Mouse (Mus musculus) thymus, postnatal 14 days (tissue): ENCODE results near the gene Olfr522.

Source experiments
- DNase-seq: peaks from one replicate; pipeline ENCODE4 v3.0.0; 2021

Olfr522 gene

DNA sequence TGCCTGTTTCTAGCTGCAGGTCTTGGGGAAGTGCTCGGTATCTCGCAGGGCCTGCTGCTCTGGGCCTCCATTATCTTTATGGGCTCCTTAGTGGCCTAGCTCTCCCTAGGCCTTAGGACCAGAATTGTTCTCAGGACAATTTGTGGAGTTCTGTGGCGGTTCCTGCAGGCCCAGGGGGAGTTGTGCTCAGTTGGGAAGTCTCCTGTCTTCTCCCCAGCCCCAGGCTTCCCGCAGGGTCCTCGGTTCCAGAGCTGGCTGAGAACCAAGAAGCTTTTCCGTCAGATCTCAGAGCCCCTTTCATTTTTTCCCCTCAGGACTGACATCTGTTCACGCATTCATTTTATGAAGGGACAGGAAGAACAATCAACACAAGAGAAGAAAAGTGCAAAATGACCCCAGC, at the start of gene Olfr522:
Olfr522 (minus strand) TSS at position 101 of the 400 bp plus-strand sequence.
- no peak for DNase-seq

DNA sequence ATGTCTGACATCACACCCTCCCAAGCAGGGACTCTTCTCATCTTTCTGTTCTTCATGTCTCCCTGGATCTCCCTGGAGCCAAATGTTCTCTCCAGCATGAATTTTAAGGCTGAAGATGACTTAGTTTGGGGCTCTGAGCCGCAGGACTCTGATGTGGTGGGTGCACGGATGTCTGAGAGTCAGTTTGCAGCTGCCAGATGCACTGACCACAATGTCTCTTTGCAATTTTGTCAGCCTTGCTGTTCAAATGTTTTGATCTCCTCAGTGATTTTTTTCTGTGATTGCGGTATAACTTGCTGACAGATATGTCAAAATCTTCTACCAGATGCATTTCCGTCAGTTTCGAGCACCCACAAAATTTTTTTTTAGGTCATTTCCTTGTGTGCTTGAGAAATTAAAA, 49.3 kb upstream of the Olfr522 start:
- DNase-seq = peak; percentile 12

DNA sequence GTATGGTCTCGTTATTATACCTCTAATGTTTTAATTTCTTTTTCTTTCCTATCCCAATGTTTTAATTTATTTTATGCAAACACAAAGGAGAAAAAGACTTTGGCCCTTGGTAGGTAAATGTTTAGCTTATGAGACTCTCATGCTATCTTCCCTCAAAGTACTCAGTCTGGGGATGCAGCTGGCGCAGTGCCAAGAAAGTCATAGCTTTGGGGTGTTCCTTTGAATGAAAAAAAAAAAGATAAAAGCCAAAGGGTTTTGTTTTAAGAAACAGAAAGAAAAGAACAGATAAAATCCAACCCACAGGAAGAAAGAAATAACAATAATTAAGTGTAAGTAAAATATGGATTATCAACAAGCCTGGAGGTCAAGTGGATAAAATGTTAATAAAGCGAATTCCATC, 44.1 kb upstream of the Olfr522 start:
- peak; percentile 56 for DNase-seq

DNA sequence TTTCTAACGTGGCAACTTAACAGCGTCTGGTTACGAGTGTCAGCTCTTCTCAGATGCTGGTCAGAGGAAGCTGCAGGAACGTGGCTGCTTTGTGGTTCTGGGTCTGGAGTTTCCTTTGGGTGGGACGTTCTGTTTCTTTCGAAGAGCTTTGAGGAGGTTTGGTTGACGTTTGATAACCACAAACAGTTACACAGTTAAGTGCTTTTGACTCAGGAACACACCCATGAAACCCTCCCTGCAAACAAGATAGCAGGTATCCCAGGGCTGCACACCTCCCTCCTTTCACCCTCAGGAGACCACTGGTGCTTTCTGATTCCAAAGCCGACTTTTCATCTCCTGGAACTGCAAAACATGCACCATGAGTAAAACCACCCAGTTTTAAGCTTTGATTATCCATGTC, 43.6 kb upstream of the Olfr522 start:
- peak; percentile 23 for DNase-seq

DNA sequence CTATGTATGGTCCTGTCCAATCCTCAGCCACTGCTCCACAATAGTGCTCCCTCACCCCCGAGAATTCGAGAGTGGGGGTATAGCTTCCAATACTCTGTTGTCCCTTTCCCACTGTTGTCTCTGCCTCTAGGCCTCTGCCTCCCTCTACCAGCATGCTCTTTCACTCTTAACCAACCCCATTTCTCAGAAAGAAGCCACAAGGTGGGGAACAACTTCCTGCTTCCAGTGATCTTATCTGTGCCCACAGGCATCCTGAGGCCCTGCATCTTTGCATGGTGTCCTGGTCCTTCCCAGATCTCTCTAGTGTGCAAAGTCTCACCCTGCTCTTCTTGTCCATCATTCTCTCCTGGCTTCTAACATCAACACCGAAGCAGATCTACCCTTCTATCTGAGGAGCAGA, 42.3 kb upstream of the Olfr522 start:
- peak; percentile 21 for DNase-seq

DNA sequence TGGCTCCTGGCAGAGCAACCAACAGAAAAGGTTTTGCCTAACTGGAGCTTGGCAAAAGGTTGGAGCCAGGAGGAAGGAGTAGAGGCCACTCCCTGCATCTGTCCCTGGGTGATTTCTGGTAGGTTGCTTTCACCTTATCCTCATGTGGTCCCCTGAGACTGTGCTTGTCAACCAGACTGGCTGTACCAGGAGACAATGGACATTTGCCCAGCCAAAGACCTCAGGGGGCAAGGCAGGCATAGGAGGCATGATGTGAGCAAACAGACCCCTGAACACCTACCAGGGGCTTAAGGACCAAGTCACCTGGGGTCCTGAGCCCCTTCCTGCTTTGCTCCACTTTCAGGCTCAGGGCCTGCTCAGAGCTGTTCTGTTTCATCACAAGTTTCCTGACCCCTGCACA, 41.3 kb upstream of the Olfr522 start, which contains the start of gene Olfr524:
Olfr524 (minus strand) TSS at position 101 of the 400 bp plus-strand sequence.
- DNase-seq = no peak

DNA sequence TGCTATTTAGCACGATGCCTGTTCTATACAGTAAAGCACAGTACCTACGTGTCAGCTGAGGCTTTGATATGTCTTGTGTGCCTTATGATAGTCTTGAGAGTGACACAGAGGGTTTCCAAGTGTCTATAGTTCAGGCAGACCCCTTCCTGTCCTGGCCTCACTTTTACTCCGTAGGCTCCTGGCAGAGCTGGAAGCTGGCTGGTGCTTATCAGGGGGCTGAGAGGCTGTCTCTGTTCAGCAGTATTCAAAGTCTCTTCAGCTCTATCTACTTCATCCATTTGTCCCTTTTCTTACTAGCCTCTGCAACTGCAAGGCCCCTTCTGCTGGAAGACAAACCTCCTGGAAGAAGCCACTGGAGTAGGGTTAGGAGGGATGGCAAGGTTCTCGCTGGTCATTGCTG, 36.5 kb upstream of the Olfr522 start:
- DNase-seq = no peak

DNA sequence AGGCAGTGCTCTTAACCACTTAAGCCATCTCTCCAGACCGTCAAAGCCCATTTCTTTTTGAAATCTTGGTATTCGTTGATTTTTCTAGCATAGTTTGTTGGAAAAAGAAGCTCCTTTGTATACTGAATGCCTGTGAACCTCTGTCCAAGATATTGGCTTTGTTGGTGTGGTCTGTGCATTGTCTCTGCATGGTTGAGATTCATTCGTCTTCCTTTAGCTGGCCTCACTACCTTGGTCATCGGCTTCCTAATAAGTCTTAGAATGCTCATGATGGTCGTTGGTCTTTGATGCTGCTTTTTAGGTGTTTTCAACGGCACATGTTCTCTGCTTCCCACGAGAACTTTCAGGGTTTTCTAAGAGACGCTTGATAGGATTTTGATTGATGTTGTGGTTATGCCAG, 31.4 kb upstream of the Olfr522 start:
- DNase-seq = no peak

DNA sequence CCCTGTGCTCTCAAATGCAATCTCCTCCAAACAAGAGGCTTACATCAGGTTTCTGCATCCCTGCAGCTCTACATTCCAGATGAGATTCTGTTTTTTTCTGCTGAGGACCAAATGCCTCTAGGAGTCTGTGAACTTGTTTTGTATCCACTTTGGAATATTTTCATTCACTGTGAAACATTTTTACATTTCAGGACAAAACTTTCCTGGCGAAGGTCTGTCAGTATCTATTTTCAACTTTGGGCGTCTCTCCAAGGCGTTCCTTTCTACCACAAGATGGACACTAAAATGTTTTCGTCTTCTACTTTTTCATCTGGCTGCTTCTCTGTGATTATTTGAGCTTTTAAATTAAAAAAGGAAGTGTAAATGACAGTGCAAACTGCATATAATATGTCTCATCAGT, 29.5 kb upstream of the Olfr522 start:
- no peak for DNase-seq

DNA sequence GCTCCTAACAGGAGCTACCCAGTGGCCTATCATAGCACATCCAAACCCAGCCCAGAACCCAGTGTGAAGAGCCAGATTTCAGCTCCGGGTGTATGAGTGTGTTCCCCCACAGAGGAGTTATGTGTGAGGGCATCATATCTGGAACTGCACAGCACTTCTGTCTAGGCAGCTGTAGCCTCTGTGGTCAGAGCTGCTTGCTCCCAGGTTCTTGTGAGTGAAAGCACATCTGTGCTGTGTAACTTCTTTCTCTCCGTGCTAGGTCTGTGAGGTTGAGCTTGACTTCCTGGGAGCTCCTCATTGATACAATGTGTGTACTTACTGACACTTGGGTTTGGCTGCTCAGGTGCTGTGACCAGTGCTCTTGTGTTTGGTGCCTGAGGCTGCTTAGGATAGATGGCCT, 28.3 kb upstream of the Olfr522 start:
- peak; percentile 18 for DNase-seq

DNA sequence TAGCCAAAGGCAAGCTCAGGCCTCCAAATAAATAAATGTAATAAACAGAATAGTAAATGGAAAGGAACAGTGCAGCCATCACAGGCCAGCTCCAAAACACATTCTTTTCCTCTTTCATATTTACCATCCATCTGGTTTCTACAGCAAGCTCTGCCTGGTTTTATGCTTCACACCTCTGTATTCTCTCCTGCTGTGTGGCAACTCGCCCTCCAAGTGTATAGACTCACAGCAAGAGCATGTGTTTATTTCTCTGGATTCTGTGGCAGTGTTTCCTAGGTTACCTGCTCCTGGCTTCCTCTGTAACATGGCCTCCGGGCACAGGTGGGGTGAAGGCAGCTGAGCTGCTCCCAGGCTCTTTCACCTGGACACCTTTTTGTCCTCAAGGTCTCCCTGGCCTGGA, 27.9 kb upstream of the Olfr522 start:
- no peak for DNase-seq

DNA sequence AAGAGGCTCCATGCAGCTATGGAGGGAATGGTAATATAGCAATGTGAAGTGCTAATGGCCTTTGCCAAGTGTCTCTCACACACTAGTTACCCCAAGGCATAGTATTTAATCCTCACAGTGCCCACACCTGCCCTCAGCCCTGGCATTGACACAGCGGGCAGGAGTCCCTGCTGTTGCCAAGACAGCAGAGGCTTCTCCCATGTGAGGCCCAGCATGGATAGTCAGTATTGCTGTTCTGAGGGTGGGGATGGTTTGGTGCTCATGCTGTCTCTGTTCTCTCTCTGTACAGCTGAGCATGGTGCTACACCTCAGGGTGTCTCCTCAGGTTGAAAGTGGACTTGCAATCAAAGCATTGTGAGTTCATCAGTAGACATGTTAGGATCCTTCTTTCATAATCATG, 25.9 kb upstream of the Olfr522 start:
- DNase-seq = no peak

DNA sequence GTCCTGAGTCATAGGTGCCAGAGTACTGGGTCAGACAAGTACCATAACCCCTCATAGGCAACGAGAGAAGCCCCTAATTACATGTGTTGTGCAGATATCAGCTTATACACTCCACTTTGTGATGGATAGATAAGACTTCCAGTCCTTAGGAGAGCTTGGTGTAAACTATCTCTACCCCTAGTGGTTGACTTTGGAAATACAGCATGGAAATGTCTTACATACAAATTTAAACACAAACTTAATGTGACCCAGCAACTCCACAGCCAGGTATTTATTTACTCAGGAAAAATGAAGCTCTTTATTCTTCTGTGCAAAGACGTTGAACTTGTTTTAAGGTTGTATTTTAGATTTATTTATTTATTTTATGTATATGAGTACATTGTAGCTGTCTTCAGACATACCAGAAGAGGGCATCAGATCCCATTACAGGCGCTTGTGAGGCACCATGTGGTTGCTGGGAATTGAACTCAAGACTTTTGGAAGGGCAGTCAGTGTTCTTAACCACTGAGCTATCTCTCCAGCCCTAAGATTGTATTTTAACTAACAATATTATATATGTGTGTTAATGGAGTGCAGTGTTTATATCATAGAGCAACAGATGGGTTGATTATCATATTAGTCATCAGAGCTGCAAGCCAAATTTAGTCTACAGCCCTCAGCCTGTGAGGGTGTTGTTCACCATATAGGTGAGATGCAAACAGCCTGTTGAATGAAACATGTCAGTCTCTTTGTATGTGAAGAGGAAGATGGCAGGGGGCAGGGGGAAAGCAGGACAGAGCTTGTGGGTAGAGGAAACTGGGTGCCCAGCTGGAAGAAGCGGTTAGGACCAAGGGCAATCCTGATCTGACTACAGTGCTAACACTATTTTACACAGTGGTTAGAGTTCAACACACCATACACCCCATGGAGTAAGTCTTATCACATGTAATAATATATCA, 24.1 kb upstream of the Olfr522 start:
- DNase-seq = no peak

DNA sequence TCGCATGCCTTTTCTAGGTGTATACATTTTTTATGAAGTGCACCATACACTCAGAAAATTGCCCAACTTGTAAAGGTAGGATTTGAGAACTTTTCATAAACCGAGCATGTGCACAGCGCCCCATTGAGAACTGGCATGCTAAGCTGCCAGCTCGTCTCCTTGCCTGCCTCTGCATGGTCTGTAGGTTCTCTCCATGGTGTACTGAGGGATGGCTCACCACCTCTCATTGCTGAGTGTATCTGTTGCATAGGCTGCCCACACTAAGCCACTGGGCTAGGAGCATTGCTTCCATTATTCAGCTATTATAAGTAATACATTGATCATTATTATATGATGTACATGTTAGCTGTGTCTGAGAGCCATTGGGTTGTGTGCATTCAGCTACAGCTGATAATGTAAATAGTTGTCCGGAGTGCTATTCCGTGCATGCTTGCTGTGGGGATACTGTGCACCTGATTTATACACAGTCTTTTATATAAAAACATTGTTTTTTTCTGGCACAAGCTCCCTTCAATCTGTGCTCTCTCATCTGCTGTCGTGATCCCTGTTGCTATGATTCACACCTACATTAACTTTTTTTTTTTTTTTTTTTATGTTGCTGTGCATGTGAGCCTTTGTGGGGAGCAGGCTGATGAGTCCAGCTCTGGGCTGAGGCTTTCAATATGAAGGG, 23.3 kb upstream of the Olfr522 start:
- no peak for DNase-seq

DNA sequence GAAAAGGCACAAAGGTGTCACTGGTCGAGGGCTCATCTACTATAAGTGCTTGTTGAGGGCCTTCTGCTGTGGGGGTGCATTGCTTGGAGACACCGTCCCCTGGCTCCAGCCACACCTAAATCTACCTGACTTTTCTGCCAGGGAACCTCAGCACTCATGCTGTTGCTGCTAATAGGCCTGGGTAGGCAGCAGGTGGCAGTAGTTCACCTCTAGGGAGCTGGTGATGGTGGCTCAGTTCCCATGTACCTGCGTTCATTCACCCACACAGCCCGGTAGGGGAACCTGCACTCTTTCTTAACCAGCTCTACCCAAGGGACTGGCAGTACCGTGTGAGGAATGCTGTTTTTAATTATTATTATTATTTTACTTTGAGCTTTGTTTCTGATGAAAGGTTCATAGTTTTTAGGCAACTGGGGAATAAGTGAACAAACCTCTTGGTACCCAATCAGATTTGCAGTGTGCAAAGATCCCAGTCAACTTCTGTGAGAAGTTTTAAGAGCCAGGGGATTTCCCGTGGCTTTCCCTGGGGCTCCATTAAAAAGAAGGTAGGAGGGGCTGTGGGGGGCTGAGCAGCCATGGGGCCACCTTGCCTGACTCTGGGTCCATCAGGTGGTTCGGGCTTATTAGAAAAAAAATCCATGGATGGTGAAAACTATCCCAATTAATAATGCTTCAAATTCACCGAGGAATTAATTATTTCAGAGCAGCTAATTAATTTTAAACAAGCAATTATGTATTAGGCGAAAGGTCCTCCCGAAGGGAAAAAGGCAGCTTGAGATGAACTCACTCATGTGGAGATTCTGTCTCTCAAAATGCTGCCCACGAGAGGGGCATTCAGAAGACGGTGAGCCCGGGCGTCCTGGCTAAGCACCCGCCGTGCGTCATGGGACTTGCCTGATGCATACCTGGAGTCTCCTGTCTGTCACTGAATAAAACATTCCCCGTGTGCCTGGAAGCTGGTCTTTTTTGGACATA, 22.4 kb upstream of the Olfr522 start:
- DNase-seq = peak; percentile 66

DNA sequence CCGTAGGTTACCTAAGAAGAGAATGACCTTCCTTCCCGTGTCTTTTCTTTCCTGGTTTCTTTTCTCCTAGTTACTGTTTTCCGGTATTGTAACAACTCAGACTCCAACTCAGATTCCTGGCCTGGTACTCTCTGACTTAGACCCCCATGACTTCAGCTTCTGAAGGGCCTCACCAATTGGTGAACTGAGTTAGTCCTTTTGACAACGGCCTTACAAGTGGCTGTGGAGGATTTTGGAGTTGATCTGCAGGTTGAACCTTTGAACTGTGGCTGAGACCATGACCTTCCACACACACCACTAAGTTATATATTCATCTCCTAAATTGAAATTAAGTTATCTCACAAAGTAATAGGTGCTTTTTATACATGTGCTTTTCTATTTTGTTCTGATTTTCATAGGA, 19.6 kb upstream of the Olfr522 start:
- DNase-seq = no peak

DNA sequence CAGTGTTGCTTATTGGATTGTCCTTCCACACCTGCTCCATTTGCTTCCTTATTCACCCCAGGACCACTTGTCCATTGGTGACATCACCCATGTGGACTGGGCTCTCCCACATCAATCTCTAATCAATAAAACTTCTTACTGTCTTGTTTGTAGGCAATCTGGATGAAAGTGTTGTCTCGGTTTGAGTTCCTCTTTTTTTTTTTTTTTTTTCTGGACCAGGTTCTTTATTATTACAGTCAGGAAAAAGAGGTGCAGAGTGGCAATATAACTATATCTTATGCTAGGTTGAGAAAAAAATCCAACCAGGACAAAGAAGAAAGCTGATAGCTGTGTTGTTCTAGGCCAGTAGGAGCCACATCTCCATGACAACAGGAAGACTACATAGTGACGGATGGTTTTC, 16.1 kb upstream of the Olfr522 start:
- DNase-seq = no peak

DNA sequence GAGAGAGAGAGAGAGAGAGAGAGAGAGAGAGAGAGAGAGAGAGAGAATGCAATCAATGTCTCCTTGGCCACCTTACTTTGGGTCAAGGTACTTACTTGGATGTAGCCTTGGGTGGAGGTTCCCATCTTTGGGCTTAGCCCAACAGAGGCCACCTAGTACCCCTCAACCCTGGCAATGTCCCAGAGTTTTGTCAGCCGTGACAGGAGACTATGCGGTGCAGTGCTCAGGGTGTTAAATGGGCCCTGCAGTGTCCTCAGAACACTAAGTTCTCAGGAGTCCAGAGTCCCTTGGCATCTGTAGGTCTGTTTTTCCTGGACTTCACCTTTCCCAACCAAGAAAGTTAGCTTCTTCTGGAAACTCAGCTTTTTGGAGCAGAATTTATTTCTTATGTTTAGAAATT, 14.6 kb upstream of the Olfr522 start:
- no peak for DNase-seq

DNA sequence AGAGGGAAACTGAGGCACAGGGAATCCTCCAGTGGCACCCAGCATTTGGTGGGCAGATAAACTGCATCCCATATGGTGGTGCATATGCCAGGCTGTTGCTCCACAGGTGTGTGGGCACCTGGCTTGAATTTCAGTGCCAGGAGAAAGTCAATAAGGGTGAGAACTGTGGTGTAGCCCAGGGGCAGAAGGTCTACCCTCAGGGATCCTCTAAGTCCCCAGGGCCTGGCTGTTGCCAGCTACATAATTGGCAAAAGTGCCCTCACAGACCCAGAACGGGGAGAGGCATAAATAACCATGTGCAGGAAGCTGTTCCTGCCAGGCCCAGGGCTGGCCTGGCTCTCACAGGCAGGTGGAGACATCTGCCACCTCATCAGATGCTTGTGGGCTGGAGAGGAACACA, 8.4 kb upstream of the Olfr522 start, which contains the start of gene Olfr523:
Olfr523 (plus strand) TSS at position 282 of the 400 bp plus-strand sequence.
- DNase-seq = no peak

DNA sequence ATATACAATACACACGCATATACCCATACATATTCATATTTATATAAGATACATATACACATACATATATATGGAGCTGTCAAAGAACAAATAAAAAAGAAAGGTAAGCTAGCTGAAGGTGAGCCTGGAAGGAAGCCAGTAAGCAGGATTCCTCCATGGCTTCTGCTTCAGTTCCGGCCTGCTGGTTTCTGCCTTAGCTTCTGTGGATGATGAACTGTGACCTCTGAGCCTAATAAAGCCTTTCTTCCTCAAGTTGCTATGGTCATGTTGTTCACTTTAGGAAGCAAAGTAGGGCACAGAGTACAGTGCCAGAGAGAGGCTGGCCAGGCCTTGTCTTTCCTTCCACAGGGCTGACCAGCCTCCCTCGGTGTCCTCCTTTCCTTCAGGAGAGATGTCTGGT, 6.3 kb upstream of the Olfr522 start:
- DNase-seq = no peak

DNA sequence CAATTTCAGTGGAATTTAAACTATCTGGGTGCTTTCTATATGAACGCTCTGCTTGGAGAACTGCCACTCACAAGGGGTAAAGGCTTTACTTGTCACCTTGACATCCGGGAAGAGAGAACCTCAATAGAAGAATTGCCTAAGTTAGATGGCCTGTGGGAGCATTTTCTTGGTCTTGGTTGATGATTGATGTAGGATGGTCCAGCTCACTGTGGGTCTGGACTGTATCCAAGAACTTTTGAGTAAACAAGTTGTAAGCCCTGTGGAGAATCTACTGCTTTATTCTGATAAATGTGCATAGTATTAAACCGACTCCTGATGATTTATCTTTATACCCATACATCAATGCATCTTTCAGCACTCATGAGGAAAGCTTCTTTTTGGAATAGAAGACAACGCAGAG, 4.8 kb upstream of the Olfr522 start:
- DNase-seq = no peak

DNA sequence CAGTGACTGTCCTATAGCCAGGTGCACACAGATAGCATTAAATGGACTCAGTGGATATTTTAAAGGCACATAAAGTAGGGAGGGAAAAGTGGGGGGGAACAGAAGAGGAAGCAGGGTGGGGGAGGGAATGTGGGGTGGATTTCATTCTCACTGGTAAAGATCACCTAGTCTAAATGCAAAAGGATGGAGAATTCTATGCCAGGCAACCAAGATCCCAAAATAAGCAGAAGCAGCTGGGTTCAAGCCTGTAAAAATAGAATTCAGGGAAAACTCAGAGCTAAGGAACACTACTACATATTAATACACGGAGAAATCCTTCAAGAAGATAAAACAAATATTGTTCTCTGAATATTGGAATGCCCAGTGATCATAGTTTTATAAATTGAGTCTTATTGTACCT, 3.4 kb upstream of the Olfr522 start:
- DNase-seq = no peak

DNA sequence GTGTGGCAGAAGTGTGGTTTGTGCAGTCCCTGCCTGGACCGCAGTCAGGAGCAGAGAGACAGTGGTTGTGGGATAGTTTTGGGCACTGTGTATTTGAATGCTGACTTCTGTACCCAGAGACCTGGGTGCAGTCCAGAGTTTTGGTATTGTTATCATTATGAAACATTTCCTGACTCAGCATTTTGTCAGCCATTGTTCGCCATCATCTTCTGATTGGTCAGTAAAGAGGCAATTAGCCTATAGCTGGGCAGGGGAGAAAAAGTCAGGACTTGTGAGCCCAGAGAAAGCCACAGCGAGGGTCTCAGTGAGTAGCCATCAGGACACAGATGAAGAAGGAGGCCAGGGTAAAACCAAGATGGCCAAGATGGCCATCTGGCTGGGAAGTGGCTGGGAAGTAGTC, 4.2 kb downstream of the Olfr522 start:
- no peak for DNase-seq
